ENCODE assay signal across 17 mouse cellular contexts in genomic region chrX:41052861-41053260, GRCm38 (mm10).
"Had no signal": no experiment of that assay in that cellular context is flagged by ENCODE, and none has a peak within 500 bp of the region (broad histone marks: within the 10 kb centered on the region; RNA-seq: fewer than 3 reads in every experiment).

No protein-coding gene starts in this region.

- DNase-seq: lung, embryonic 14.5 days; lung, postnatal 10 days; lung, postnatal 4 days; midbrain, embryonic 14.5 days; right cerebral cortex, adult 18-20 months; right cerebral cortex, postnatal 25 days; right cerebral cortex, postnatal 4 days; spleen, adult 18-20 months; thymus, adult 18-20 months; thymus, postnatal 14 days; thymus, postnatal 36 days had no signal

- H3K4me1 ChIP-seq: midbrain, embryonic 10.5 days; midbrain, embryonic 12.5 days; neural tube, embryonic 13.5 days; neural tube, embryonic 15.5 days had no signal

- H3K36me3 ChIP-seq: midbrain, embryonic 10.5 days; midbrain, embryonic 12.5 days; neural tube, embryonic 13.5 days; neural tube, embryonic 15.5 days had no signal

- ATAC-seq: midbrain, embryonic 16.5 days had no signal

- H3K27me3 ChIP-seq: midbrain, embryonic 12.5 days; neural tube, embryonic 13.5 days; neural tube, embryonic 15.5 days had no signal

- H3K4me2 ChIP-seq: lung, embryonic 14.5 days; midbrain, embryonic 12.5 days; neural tube, embryonic 13.5 days; neural tube, embryonic 15.5 days had no signal

- H3K9ac ChIP-seq: lung, embryonic 14.5 days; midbrain, embryonic 12.5 days; neural tube, embryonic 13.5 days; neural tube, embryonic 15.5 days had no signal

- H3K4me3 ChIP-seq: midbrain, embryonic 10.5 days; midbrain, embryonic 12.5 days; myocyte; neural tube, embryonic 13.5 days; neural tube, embryonic 15.5 days had no signal

- H3K27ac ChIP-seq: midbrain, embryonic 10.5 days; midbrain, embryonic 12.5 days; neural tube, embryonic 13.5 days; neural tube, embryonic 15.5 days had no signal

- H3K9me3 ChIP-seq: midbrain, embryonic 10.5 days; midbrain, embryonic 12.5 days; neural tube, embryonic 13.5 days; neural tube, embryonic 15.5 days had no signal
